Mouse (Mus musculus): ENCODE results near the gene Kcnip2.

The Kcnip2 gene

DNA sequence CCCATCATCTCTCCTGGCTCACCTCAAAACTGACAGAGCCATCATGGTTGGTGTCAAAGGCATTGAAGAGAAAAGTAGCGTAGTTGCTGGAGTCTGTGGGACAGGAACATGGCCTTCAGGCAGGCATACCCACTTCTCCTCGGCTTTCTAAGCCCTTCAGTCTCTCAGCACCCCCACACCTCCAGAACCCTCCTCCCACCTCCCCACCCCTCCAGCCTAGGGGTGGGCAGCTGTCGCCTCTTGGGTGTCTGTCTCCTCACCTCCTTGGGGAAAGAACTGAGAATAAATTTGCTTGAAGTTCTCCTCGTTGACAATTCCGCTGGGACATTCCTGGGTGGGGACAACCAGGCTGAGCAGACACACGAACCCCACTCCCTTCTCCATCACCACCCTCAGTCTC is 21.1 kb downstream of the Kcnip2 start:
- TF ChIP-seq GATA4 (IDR thresholded peaks at IDR 0.05; ENCODE audit: insufficient replicate concordance, low read length) = no peak

DNA sequence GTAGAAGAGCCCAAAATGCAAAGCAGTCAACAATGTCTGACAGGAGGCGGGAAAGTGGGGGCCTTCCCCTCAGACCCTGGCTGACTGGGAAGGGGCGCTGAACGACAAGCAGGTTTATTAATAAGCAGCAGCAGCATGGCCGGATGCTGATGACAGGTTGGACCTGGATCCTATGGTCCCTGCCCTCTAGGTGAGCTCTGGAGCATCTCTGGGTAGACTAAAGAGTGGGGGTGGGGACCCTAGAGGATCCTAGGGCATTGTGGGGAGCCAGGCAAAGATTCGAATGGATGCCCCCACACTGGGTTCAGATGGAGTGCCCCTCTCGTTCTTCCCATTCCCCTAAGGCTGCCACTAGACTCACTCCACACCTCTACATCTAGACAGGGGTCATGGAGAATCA is 23.5 kb downstream of the Kcnip2 start:
- no peak for TF ChIP-seq GATA4 (IDR thresholded peaks at IDR 0.05; ENCODE audit: insufficient replicate concordance, low read length)

DNA sequence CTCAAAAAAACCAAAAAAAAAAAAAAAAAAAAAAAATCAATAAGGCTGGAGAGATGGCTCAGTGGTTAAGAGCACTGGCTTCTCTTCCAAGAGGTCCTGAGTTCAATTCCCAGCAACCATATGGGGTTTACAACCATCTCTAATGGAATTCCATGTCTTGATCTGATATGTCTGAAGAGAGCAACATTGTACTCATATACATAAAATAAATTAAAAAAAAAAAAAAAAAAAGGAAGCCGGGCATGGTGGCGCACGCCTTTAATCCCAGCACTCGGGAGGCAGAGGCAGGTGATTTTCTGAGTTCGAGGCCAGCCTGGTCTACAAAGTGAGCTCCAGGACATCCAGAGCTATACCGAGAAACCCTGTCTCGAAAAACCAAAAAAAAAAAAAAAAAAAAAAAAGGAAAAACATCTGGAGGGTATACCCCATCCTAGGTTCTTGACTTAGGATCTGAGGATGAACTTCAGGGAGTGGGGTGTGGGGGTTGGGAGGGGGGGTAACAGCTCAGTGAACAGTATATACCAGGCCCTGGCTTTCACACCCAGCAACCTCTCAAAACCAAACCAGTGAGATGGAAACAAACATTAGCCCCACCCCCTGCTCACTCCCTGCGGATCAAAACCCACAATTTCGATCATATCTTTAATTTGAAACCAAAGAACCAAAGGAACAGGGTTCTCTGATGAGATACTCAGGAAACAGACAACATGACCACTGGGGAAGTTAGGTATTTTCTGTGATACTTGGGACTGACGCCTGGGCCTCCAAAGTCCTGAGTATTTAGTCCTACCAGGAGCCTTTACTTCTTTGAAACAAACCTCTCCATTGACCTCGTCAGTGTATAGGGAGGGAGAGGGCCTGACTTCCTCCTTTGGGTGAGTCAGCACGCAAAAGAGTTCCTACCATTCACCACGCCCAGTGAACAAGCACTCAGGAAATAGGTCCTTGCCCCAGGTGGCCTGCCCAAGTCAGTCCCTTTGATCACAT is 25.7 kb downstream of the Kcnip2 start:
- no peak for TF ChIP-seq GATA4 (IDR thresholded peaks at IDR 0.05; ENCODE audit: insufficient replicate concordance, low read length)

DNA sequence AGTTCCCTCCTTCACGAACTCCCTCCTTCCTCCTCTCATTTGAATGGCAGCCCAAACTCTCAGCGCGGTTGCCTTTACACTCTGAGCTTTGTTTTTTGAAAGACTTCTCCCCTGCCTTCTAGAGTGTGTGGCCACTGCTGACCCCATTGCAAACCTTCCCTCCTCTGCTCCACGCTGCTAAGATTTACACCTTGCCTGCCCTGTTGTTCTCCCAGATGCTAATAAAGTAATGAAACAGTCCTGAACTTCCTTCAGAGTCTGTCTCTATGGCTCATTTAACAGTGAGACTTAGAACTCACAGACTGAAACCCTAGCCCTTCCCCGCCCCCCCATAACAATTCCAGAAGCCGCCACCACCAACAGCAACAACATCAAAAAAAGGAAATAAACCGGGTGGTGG is 26.5 kb downstream of the Kcnip2 start:
- TF ChIP-seq GATA4 (IDR thresholded peaks at IDR 0.05; ENCODE audit: insufficient replicate concordance, low read length) = no peak

- no peak for TF ChIP-seq GATA4 (IDR thresholded peaks at IDR 0.05; ENCODE audit: insufficient replicate concordance, low read length)
Observed at GRCm38 (mm10) chr19:45788337-45788736, 27.5 kb downstream of the Kcnip2 start.

DNA sequence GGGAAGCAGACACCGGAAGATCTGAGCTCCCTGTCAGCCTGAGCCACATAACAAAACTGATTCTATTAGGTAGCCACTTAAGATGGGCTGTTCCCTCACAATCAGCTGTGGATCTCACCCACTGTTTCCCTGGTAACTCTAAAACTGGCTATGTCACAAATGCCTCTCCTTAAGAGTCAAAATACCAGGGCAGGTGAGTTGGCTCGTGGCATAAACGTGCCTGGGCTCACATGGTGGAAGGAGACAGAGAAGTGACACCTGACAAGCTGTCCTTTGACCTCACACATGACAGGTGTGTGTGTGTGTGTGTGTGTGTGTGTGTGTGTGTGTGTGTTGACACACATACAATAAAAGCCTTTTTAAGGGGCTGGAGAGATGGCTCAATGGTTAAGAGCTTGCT is 28.4 kb downstream of the Kcnip2 start:
- TF ChIP-seq GATA4 (IDR thresholded peaks at IDR 0.05; ENCODE audit: insufficient replicate concordance, low read length) = no peak

- TF ChIP-seq GATA4 (IDR thresholded peaks at IDR 0.05; ENCODE audit: insufficient replicate concordance, low read length) = no peak
Observed at GRCm38 (mm10) chr19:45785470-45785869, 30.4 kb downstream of the Kcnip2 start.

DNA sequence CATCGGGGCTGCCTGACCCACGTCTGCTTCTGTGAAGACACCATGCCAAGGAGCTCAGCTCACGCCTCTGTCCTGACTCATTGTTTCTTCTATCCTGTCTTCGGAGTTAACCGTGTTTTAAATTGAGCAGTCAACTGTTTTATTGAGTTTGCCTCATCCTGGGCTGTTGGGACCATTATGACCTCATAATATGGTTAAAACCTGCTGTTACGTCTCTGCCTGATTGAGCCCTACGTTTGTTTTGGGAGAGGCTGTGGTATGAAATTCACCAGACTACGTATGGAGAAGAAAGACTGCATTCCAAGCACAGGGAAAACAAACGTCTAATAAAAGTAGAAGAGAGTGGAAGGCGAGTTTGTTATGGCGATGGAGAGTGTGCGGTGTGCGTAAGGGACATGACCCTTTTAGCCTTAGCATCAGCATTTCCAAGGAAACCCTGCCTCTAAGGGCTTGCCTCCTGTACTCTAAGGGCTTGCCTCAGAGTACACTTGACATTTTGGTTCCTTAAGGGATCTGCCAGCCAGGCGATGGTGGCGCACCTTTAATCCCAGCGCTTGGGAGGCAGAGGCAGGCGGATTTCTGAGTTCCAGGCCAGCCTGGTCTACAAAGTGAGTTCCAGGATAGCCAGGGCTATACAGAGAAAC is 31.8 kb downstream of the Kcnip2 start:
- no peak for TF ChIP-seq GATA4 (IDR thresholded peaks at IDR 0.05; ENCODE audit: insufficient replicate concordance, low read length)

- peak; percentile 50; the same call in 1 of the 2 replicates for TF ChIP-seq GATA4 (IDR thresholded peaks at IDR 0.05; ENCODE audit: insufficient replicate concordance, low read length)
Observed at GRCm38 (mm10) chr19:45783181-45783932, 32.5 kb downstream of the Kcnip2 start, which contains the start of gene Mgea5. TSS of gene Mgea5 (minus strand) at chr19:45783837.

DNA sequence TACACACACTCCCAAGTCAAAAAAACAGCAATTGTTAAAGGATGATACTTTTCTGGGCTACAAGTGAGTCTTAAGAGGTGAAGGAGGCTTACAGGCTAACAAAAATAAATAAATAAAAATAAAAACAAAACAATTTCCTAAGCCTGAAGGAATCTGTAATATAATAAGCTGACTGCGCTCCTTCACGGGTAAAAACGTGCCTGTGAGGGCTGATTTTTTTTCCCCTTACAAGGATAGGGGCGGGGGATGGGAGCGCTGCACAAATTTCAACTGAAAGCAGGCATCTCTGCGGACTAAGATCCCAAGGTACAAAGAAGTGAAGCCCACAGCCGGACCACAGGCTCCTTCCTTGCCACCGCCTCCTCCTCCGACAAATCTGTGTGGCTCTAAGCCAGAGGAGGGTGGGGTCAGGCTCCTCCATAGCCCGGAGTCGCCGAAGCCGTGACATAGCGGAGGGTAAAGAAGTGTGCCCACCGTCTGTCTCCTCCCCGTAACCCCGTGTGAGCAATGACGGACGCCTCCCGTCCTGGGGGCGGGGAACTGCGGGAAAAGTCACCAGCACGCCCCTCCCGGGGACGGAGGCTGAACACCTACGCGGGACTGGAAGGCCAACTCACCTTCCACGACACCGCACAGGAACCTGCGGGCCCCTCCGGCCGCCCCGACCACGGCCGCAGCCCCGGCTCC is 33.4 kb downstream of the Kcnip2 start:
- TF ChIP-seq GATA4 (IDR thresholded peaks at IDR 0.05; ENCODE audit: insufficient replicate concordance, low read length) = no peak

DNA sequence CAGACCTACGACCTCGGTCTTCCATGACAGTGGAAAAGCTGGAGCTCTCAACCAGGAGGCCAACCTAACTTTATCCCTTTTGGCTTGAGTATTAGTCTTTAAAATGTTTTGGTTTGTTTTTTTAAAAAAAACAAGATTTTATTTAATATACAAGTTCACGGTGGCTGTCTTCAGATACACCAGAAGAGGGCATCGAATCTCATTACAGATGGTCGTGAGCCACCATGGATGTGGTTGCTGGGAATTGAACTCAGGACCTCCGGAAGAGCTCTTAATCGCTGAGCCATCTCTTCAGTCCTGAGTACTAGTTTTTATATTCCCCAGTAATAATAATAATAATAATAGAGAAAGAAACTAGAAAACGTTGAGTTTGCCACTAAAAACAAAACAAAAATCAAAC is 34.2 kb downstream of the Kcnip2 start:
- no peak for TF ChIP-seq GATA4 (IDR thresholded peaks at IDR 0.05; ENCODE audit: insufficient replicate concordance, low read length)

- TF ChIP-seq GATA4 (IDR thresholded peaks at IDR 0.05; ENCODE audit: insufficient replicate concordance, low read length) = no peak
Observed at GRCm38 (mm10) chr19:45780350-45780915, 35.4 kb downstream of the Kcnip2 start.

DNA sequence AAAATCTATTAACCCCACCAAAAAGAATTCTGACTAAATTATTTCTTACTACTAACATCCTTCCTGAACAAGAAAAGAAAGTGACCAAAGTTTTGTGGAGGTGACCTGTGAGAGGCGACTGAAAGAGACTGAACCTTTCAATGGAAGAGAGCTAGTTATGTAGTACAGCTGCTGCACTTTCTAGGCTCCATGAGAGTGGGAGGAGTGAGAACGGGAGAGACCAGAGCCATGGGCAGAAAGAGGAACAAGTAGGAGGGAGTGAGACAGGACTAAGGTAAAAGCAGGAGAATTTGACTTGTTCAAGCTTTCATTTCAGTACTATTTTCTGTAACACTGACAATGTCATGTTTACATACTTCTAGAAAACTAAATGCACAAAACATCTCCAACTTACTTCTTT is 40.4 kb downstream of the Kcnip2 start:
- TF ChIP-seq GATA4 (IDR thresholded peaks at IDR 0.05; ENCODE audit: insufficient replicate concordance, low read length) = no peak

- TF ChIP-seq GATA4 (IDR thresholded peaks at IDR 0.05; ENCODE audit: insufficient replicate concordance, low read length) = no peak
Observed at GRCm38 (mm10) chr19:45771501-45771900, 44.4 kb downstream of the Kcnip2 start.

DNA sequence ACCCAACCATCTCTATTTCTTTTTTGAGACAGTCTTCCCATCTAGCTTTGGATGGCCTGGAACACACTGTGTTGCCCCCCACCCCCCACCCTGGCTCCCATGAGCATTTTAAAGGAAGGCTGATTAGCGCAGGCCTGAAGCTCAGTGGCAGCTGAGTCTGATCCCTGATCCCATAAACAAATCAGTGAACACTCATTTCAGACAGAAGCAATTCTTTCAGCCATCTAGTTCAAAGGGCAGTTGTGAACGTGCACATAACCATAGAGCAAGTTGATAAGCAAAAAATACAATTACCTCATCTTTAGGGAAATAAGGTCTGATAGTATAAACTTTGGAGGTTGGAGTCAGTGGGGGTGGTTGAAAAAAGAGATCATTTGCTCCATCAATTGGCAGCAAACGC is 55.1 kb downstream of the Kcnip2 start:
- no peak for TF ChIP-seq GATA4 (IDR thresholded peaks at IDR 0.05; ENCODE audit: insufficient replicate concordance, low read length)

All from liver, adult (tissue).